Mouse (Mus musculus): ENCODE measurements around the gene Abcc5. TPM values are rescaled to one million over a fixed set of nuclear protein-coding genes. Genes with fewer than 3 reads are reported as not detected.

The Abcc5 gene
- polyA plus RNA-seq, 1 experiment: 269 TPM

- DNase-seq (ENCODE audit: low read depth): no peak
- TF ChIP-seq POLR2A (IDR thresholded peaks at IDR 0.05; ENCODE audit: borderline replicate concordance, extremely low read depth, insufficient read depth, insufficient read length, poor library complexity, severe bottlenecking) (no peak), CTCF (IDR thresholded peaks at IDR 0.05; ENCODE audit: borderline replicate concordance, extremely low read depth, insufficient read depth, insufficient read length) (no peak)
These were observed 72.2 kb downstream of the Abcc5 start for GRCm38 (mm10) chr16:20354011-20354410.

DNA sequence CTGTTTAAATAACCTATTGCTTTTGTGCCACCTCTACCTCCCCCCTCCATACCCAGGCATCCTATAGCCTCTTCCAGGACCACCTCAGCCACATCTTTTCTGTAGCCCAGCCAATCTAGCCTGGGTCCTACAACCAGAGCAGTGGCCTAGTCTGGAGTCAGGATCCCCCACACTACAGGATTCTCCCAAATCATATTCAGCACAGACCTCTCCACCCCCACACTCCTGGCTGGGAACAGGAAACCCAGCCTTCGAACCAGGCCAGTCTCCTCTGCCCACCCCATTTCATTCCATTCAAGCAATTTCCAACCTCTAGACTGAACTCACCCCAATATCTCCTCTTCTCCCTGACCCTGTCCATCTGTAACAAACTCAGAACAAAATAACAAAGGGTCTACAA lies 80.7 kb downstream of the Abcc5 start:
- no peak for TF ChIP-seq POLR2A (IDR thresholded peaks at IDR 0.05; ENCODE audit: borderline replicate concordance, extremely low read depth, insufficient read depth, insufficient read length, poor library complexity, severe bottlenecking)
- TF ChIP-seq CTCF (IDR thresholded peaks at IDR 0.05; ENCODE audit: borderline replicate concordance, extremely low read depth, insufficient read depth, insufficient read length): no peak
- no peak for DNase-seq (ENCODE audit: low read depth)

GRCm38 (mm10) chr16:20338616-20339015 lies 87.6 kb downstream of the Abcc5 start:
- TF ChIP-seq POLR2A (IDR thresholded peaks at IDR 0.05; ENCODE audit: borderline replicate concordance, extremely low read depth, insufficient read depth, insufficient read length, poor library complexity, severe bottlenecking): no peak
- no peak for TF ChIP-seq CTCF (IDR thresholded peaks at IDR 0.05; ENCODE audit: borderline replicate concordance, extremely low read depth, insufficient read depth, insufficient read length)
- no peak for DNase-seq (ENCODE audit: low read depth)

DNA sequence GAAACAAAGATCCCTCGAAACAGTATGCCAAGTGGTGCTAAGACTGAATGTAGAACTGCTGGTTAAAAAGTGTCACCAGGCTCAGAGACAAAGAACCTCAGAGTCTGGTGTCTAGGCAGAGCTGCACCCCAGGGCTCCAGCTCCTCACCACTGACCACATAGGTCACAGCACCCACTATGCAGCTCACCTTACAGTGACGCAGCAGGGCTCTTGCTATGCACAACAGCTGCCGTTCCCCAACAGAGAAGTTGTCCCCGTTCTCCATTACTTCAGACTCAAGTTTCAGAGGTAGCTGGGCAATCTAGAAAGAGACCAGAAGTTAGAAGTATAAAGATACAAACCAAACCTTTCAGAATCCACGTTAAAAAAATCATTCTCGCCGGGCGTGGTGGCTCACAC lies 91.3 kb downstream of the Abcc5 start:
- no peak for TF ChIP-seq CTCF (IDR thresholded peaks at IDR 0.05; ENCODE audit: borderline replicate concordance, extremely low read depth, insufficient read depth, insufficient read length)
- no peak for TF ChIP-seq POLR2A (IDR thresholded peaks at IDR 0.05; ENCODE audit: borderline replicate concordance, extremely low read depth, insufficient read depth, insufficient read length, poor library complexity, severe bottlenecking)
- DNase-seq (ENCODE audit: low read depth): no peak

- TF ChIP-seq CTCF (IDR thresholded peaks at IDR 0.05; ENCODE audit: borderline replicate concordance, extremely low read depth, insufficient read depth, insufficient read length) (no peak), POLR2A (IDR thresholded peaks at IDR 0.05; ENCODE audit: borderline replicate concordance, extremely low read depth, insufficient read depth, insufficient read length, poor library complexity, severe bottlenecking) (no peak)
- DNase-seq (ENCODE audit: low read depth): no peak
These were observed 97.9 kb downstream of the Abcc5 start for GRCm38 (mm10) chr16:20328306-20328705.

DNA sequence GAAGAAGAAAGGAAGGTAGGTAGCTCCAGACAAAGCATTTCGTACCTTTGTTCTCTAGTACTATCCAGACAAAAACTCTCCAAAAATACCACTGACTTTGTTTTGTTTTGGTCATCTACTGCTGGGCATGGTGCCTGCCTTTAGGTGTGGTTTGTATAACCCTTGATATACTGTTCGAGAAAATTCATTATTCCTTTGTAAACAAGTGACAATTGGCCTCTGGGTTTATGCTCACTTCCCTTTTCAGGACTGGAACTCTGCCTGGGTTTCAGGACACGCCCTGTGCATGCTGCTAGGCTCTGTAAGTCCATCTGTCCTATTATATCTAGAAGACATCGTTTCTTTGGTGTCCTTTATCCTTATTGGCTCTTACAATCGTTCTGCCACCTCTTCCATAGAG lies 100.9 kb downstream of the Abcc5 start, which contains the start of gene Cyp2ab1:
Gene Cyp2ab1, minus strand, starts transcription at position 119 of the 400 bp plus-strand sequence.
- no peak for DNase-seq (ENCODE audit: low read depth)
- TF ChIP-seq POLR2A (IDR thresholded peaks at IDR 0.05; ENCODE audit: borderline replicate concordance, extremely low read depth, insufficient read depth, insufficient read length, poor library complexity, severe bottlenecking) (no peak), CTCF (IDR thresholded peaks at IDR 0.05; ENCODE audit: borderline replicate concordance, extremely low read depth, insufficient read depth, insufficient read length) (no peak)

- DNase-seq (ENCODE audit: low read depth): no peak
- TF ChIP-seq CTCF (IDR thresholded peaks at IDR 0.05; ENCODE audit: borderline replicate concordance, extremely low read depth, insufficient read depth, insufficient read length) (no peak), POLR2A (IDR thresholded peaks at IDR 0.05; ENCODE audit: borderline replicate concordance, extremely low read depth, insufficient read depth, insufficient read length, poor library complexity, severe bottlenecking) (no peak)
These were observed 102.3 kb downstream of the Abcc5 start for GRCm38 (mm10) chr16:20323907-20324306.

DNA sequence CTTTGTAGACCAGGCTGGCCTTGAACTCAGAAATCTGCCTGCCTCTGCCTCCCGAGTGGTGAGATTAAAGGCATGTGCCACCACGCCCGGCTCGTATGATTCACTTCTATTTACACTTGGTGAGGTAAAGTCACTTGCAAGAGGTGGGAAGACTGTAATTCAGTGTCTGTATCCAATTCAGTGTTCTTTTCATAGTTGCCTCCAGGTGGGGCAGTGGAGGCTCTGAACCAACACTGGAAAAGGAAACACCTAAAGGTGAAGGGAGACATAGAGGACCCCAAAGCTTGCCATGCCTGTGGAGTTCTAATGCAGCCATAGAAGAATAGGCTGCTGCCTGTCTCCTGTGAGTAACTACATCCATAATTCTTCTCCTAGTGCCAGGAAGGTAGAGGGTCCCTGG lies 103.9 kb downstream of the Abcc5 start:
- TF ChIP-seq POLR2A (IDR thresholded peaks at IDR 0.05; ENCODE audit: borderline replicate concordance, extremely low read depth, insufficient read depth, insufficient read length, poor library complexity, severe bottlenecking) (no peak), CTCF (IDR thresholded peaks at IDR 0.05; ENCODE audit: borderline replicate concordance, extremely low read depth, insufficient read depth, insufficient read length) (peak; percentile 11; the same call in 1 of the 2 replicates)
- DNase-seq (ENCODE audit: low read depth): no peak

GRCm38 (mm10) chr16:20316770-20317169 lies 109.4 kb downstream of the Abcc5 start:
- DNase-seq (ENCODE audit: low read depth): no peak
- TF ChIP-seq POLR2A (IDR thresholded peaks at IDR 0.05; ENCODE audit: borderline replicate concordance, extremely low read depth, insufficient read depth, insufficient read length, poor library complexity, severe bottlenecking) (no peak), CTCF (IDR thresholded peaks at IDR 0.05; ENCODE audit: borderline replicate concordance, extremely low read depth, insufficient read depth, insufficient read length) (no peak)

- TF ChIP-seq CTCF (IDR thresholded peaks at IDR 0.05; ENCODE audit: borderline replicate concordance, extremely low read depth, insufficient read depth, insufficient read length) (no peak), POLR2A (IDR thresholded peaks at IDR 0.05; ENCODE audit: borderline replicate concordance, extremely low read depth, insufficient read depth, insufficient read length, poor library complexity, severe bottlenecking) (no peak)
- no peak for DNase-seq (ENCODE audit: low read depth)
These were observed 110.9 kb downstream of the Abcc5 start for GRCm38 (mm10) chr16:20315266-20315665.

DNA sequence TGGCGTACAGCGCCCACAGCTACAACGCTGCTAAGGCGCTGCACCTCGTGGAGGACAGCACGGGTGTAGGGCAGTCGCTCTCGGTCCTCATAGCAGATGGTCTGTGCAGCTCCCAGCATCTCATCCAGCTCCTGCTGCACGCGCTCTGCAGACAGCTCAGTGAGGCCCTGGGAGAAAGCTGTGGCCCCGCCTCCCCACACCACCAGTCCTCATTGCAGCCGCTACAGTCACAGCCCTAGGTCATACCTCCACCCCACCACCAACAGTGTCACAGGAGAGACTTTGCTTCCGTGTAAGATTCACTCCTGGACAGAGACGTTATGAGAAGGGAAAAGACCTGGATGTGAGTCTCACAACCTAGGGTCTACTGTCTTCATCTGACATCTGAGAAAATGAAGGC lies 113.9 kb downstream of the Abcc5 start:
- DNase-seq (ENCODE audit: low read depth): no peak
- TF ChIP-seq POLR2A (IDR thresholded peaks at IDR 0.05; ENCODE audit: borderline replicate concordance, extremely low read depth, insufficient read depth, insufficient read length, poor library complexity, severe bottlenecking): no peak

- DNase-seq (ENCODE audit: low read depth): peak; percentile 96
- TF ChIP-seq CTCF (IDR thresholded peaks at IDR 0.05; ENCODE audit: borderline replicate concordance, extremely low read depth, insufficient read depth, insufficient read length) (peak; percentile 96), POLR2A (IDR thresholded peaks at IDR 0.05; ENCODE audit: borderline replicate concordance, extremely low read depth, insufficient read depth, insufficient read length, poor library complexity, severe bottlenecking) (peak; percentile 45; the same call in 1 of the 2 replicates)
These were observed 124.2 kb downstream of the Abcc5 start, which contains the start of gene Parl for GRCm38 (mm10) chr16:20301770-20302649. Parl (minus strand) TSS chr16:20302387.
